Mouse (Mus musculus) forebrain, embryonic 10.5 days (tissue): ENCODE results near the gene Srcin1. TPM values are rescaled to one million over a fixed set of nuclear protein-coding genes. Genes with fewer than 3 reads are reported as not detected.
A peak's percentile ranks its signal among the peaks of the same experiment; 100 is the strongest.

Source experiments
- DNase-seq: peaks from one replicate; pipeline ENCODE4 v3.0.0-alpha.2; 2017; ENCODE audit warnings: low spot score; ENCODE audit errors: extremely low spot score
- H3K27ac ChIP-seq: fragments of 300-500 bp; sonication (generic); 2 replicates; pipeline ENCODE4 v1.5.1; 2016; ENCODE audit warnings: mild to moderate bottlenecking
- H3K27me3 ChIP-seq: fragments of 300-500 bp; sonication (generic); 2 replicates; pipeline ENCODE4 v1.6.1; 2016; ENCODE audit warnings: mild to moderate bottlenecking; ENCODE audit not compliant: poor library complexity, severe bottlenecking
- H3K36me3 ChIP-seq: fragments of 300-500 bp; sonication (generic); replicated peaks from 2 replicates; pipeline ENCODE4 v1.6.1; 2016; ENCODE audit warnings: mild to moderate bottlenecking, moderate library complexity
- H3K4me1 ChIP-seq: fragments of 300-500 bp; sonication (generic); 2 replicates; pipeline ENCODE4 v1.6.1; 2016
- H3K4me3 ChIP-seq: fragments of 300-500 bp; sonication (generic); 2 replicates; pipeline ENCODE4 v1.5.1; 2016; ENCODE audit warnings: mild to moderate bottlenecking, moderate library complexity
- H3K9me3 ChIP-seq: fragments of 300-500 bp; sonication (generic); 2 replicates; pipeline ENCODE4 v1.6.1; 2016; ENCODE audit warnings: mild to moderate bottlenecking, moderate library complexity
- WGBS: fragments of 180-500 bp; shearing (Covaris S2); methylation state at CpG from one replicate; pipeline ENCODE4 v1.1.7; 2016; 5-methylcytosine and 5-hydroxymethylcytosine counted together
- polyA plus RNA-seq: library from polyadenylated mRNA; unstranded; fragments of >200 nt; fragmentation: Nextera tagmentation; extraction: Ambion mirVana; gene quantifications from 2 replicates; pipeline ENCODE4 v1.2.1, GENCODE M21; 2016

Gene Srcin1
- polyA plus RNA-seq, 1 experiment from 2014 or later, result 1.1 TPM

DNA sequence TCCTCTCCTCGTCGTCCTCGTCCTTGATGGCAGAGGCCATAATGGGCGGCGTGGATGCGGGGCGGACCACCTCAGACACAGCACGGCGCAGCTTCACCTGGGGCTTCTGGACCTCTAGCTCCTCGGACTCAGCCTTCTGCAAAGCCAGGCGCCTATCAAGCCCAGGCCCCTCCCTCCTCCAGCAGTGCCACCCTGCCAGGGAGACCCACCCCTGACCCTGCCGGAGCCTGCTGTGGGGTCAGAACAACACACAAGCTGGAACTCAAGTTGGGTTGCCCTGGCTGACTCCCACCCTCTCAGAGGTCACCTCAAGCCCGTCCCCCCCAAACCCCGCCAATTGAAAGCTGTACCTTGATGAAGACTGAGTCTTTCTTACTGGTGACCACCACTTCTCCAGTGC is 52.9 kb downstream of the Srcin1 start:
- H3K27me3 ChIP-seq, result peaks cover 15% of the 10 kb centered on the region
- peaks cover 45% of the 10 kb centered on the region for H3K4me1 ChIP-seq
- 84% methylated on average over 14 of the region's 14 CpGs for WGBS
- H3K9me3 ChIP-seq, result no peaks in the 10 kb centered on the region
- 0 out of 2 replicates have a peak overlapping the region, but pooled peaks have one; percentile 10 for H3K4me3 ChIP-seq
- DNase-seq, result no peak
- H3K27ac ChIP-seq, result peak overlapping the region; percentile 77
- H3K36me3 ChIP-seq, result peaks cover 75% of the 10 kb centered on the region

- H3K9me3 ChIP-seq, result no peaks in the 10 kb centered on the region
- peaks cover 15% of the 10 kb centered on the region for H3K27me3 ChIP-seq
- no peak for DNase-seq
- WGBS, result 89% methylated on average over 29 of the region's 29 CpGs
- H3K4me3 ChIP-seq, result no peak overlapping the region
- peaks cover 45% of the 10 kb centered on the region for H3K4me1 ChIP-seq
- H3K36me3 ChIP-seq, result peaks cover 87% of the 10 kb centered on the region
- H3K27ac ChIP-seq, result peak overlapping the region; percentile 25
Observed at GRCm38 (mm10) chr11:97521741-97522474, 54.1 kb downstream of the Srcin1 start.

GRCm38 (mm10) chr11:97520541-97520940 is 55.4 kb downstream of the Srcin1 start:
- no peak for DNase-seq
- Histone ChIP-seq H3K4me1 (peaks cover 37% of the 10 kb centered on the region), H3K27ac (no peak overlapping the region), H3K27me3 (peaks cover 15% of the 10 kb centered on the region), H3K4me3 (no peak overlapping the region), H3K9me3 (no peaks in the 10 kb centered on the region), H3K36me3 (peaks cover 84% of the 10 kb centered on the region)
- WGBS, result 93% methylated on average over 7 of the region's 7 CpGs

- Histone ChIP-seq H3K9me3 (no peaks in the 10 kb centered on the region; the same call in 1 of the 2 replicates), H3K36me3 (peaks cover 35% of the 10 kb centered on the region), H3K27me3 (no peaks in the 10 kb centered on the region), H3K4me3 (no peak overlapping the region), H3K4me1 (peaks cover 41% of the 10 kb centered on the region), H3K27ac (peak overlapping the region; percentile 74)
- no peak for DNase-seq
- 77% methylated on average over 3 of the region's 3 CpGs for WGBS
Observed at GRCm38 (mm10) chr11:97513066-97513465, 62.9 kb downstream of the Srcin1 start.

- no peaks in the 10 kb centered on the region; the same call in 1 of the 2 replicates for H3K9me3 ChIP-seq
- no peaks in the 10 kb centered on the region for H3K27me3 ChIP-seq
- 26% methylated on average over 6 of the region's 6 CpGs for WGBS
- peaks cover 44% of the 10 kb centered on the region for H3K4me1 ChIP-seq
- H3K4me3 ChIP-seq, result no peak overlapping the region
- no peak for DNase-seq
- peaks cover 30% of the 10 kb centered on the region for H3K36me3 ChIP-seq
- peak overlapping the region; percentile 74 for H3K27ac ChIP-seq
Observed at GRCm38 (mm10) chr11:97512511-97512910, 63.5 kb downstream of the Srcin1 start.

DNA sequence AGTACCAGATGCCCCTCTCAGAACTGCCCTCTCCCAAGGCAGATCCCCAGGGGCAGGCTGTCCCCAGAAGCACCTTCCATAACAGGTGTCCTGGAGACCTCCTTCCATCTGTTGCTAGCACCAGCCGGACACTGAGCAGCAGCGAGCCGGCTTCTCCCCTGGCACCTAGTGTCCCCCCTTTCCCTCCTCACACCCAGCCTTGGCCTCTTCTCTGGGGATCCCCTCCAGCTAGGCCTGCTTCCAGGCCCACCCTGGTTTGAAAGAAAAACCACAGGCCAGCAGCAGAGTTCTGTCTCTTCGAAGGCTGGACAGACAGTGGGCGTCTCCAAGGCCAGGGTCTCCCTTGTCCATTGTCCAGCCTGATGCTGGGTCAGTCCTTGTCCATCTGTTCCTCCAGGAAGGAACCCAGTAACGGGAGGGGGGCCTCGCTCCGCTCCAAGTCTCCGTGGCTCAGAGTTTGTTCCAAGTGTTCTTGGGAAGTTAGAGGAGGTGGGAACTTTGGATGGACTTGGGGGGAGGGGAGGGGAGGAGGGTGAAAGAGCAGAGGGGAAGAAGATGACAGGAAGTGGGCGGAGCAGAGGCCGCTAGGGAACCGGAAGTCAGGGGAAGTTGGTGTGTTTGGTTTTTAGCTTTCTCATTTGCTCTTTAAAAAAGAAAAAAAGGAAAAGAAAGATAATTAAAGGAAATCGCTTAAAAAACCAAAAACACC is 64.2 kb downstream of the Srcin1 start:
- Histone ChIP-seq H3K4me3 (peak overlapping the region; percentile 2), H3K27me3 (no peaks in the 10 kb centered on the region), H3K9me3 (no peaks in the 10 kb centered on the region; the same call in 1 of the 2 replicates), H3K36me3 (peaks cover 23% of the 10 kb centered on the region), H3K4me1 (peaks cover 44% of the 10 kb centered on the region), H3K27ac (peak overlapping the region; percentile 79)
- 58% methylated on average over 13 of the region's 13 CpGs for WGBS
- peak; percentile 31 for DNase-seq

DNA sequence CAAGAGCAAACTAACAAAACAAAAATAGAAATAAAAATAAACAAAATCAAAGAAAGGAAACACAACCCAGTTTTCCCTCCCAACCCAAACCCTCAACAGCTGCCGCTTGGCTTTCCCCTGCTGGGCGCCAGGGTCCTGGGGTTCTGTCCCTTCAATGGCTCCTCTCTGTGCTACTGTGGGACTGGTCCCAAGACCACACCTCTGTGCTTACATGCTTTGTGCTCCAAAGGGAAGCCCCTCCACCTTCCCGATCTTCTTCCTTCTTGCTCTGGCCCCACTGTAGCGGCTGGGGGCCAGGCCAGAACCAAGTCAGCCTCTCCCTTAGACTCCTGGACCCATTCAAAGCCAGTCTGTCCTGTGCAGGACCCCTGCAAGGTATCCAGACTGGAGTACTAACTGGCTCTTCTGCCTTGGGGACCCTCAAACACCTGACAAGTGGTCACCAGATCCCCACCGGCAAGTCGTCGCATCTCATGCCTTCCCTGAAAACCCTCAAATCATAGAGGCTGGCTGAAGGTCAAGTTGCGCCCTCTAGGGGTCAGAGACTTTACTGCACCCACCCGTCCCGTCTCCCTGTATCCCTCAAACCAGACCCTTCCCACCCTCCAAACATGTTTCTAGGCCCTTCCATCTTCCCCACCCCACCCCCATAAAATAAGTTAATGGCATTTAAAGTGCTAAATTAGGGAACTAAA is 64.9 kb downstream of the Srcin1 start:
- DNase-seq, result peak; percentile 81
- Histone ChIP-seq H3K4me1 (peaks cover 44% of the 10 kb centered on the region), H3K27ac (peak overlapping the region; percentile 79), H3K9me3 (no peaks in the 10 kb centered on the region; the same call in 1 of the 2 replicates), H3K4me3 (peak overlapping the region; percentile 2; the same call in 1 of the 2 replicates), H3K27me3 (peaks cover 5% of the 10 kb centered on the region; the same call in 1 of the 2 replicates), H3K36me3 (peaks cover 19% of the 10 kb centered on the region)
- WGBS, result 26% methylated on average over 10 of the region's 10 CpGs

DNA sequence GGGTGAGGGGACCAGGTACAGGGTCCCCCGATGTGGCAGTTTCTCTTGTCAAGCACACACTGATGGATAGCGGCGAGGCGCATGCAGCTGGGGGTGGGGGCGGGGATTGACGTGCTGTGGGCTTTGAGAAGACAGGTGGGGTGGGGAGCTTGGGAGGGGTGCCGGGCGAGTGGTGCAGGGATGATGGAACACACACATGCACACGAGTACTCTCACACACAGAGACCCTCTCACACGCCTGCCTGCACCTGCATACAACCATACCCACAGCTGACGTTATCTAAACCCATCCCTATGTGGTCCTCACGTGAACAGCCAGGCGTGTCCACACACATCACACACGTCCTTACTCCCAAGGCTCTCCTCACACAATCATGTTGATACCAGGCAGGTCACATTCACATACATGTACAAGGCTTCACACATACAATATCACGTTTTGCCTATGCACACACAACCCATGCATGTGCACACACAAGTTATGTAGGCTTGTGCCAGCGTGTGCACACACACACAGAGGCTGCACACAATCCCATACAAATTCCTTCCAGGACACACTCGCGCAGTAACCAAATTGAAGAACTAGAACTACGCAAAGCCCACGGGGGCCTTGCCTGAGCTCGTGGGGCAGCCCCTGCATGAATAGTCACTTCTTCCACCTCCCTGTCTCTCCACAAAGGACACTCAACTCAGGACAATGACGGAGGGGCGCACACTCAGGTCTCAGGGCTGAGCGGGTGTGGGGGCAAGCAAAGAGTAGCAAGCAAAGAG is 66.1 kb downstream of the Srcin1 start:
- H3K27ac ChIP-seq, result peak overlapping the region; percentile 60; the same call in 1 of the 2 replicates
- DNase-seq, result no peak
- H3K4me1 ChIP-seq, result peaks cover 44% of the 10 kb centered on the region
- 65% methylated on average over 24 of the region's 24 CpGs for WGBS
- H3K9me3 ChIP-seq, result no peaks in the 10 kb centered on the region; the same call in 1 of the 2 replicates
- H3K36me3 ChIP-seq, result peaks cover 7% of the 10 kb centered on the region
- peaks cover 5% of the 10 kb centered on the region; the same call in 1 of the 2 replicates for H3K27me3 ChIP-seq
- H3K4me3 ChIP-seq, result no peak overlapping the region; the same call in 1 of the 2 replicates

DNA sequence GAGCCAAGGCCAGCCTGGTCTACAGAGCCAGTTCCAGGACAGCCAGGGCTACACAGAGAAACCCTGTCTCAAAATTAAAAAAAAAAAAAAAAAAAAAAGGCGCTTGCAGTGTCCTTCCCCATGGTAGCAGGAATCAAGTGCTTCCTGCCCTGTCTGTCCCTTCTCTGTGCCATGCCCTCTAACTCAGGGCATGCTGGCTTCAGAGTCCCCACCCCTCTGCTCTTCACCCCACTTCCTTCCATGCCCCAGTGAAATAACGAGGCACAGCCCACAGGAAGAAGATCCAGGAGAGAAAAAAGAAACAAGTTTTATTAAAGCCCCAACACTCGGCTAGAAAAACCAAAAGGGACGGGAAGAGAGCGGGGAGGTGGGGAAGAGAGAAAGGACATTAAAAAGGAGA is 66.9 kb downstream of the Srcin1 start:
- no peak for DNase-seq
- WGBS, result 65% methylated on average over 5 of the region's 5 CpGs
- Histone ChIP-seq H3K4me1 (peaks cover 44% of the 10 kb centered on the region), H3K27ac (no peak overlapping the region), H3K9me3 (no peaks in the 10 kb centered on the region), H3K4me3 (no peak overlapping the region), H3K27me3 (peaks cover 12% of the 10 kb centered on the region), H3K36me3 (no peaks in the 10 kb centered on the region)

DNA sequence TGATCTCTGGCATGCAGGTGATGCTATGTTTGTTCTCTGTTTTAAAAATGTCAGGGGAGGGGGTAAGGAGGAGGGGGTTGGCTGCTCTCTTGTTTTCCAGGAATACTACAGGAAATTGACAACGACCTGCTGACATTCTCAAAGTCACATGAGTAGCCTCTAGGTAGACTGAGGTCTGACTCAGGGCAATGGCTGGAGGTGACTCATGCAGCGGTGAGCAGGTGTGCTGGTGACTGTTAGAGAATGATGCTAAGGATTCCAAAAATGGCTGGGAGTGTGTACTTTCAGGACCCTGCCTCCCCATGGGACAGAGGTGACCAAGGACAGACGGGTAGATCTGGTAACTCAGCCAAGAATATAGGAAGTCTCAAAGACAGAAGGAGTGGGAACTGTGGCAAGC is 67.8 kb downstream of the Srcin1 start:
- H3K4me1 ChIP-seq, result peaks cover 42% of the 10 kb centered on the region
- no peaks in the 10 kb centered on the region for H3K36me3 ChIP-seq
- no peak for DNase-seq
- H3K27me3 ChIP-seq, result peaks cover 16% of the 10 kb centered on the region
- no peak overlapping the region for H3K27ac ChIP-seq
- 76% methylated on average over 3 of the region's 3 CpGs for WGBS
- no peaks in the 10 kb centered on the region for H3K9me3 ChIP-seq
- no peak overlapping the region for H3K4me3 ChIP-seq

- Histone ChIP-seq H3K4me1 (peaks cover 30% of the 10 kb centered on the region), H3K36me3 (peaks cover 3% of the 10 kb centered on the region; the same call in 1 of the 2 replicates), H3K9me3 (no peaks in the 10 kb centered on the region), H3K4me3 (no peak overlapping the region), H3K27me3 (peaks cover 35% of the 10 kb centered on the region), H3K27ac (no peak overlapping the region)
- no peak for DNase-seq
- 59% methylated on average over 8 of the region's 8 CpGs for WGBS
Observed at GRCm38 (mm10) chr11:97506331-97506730, 69.7 kb downstream of the Srcin1 start.

DNA sequence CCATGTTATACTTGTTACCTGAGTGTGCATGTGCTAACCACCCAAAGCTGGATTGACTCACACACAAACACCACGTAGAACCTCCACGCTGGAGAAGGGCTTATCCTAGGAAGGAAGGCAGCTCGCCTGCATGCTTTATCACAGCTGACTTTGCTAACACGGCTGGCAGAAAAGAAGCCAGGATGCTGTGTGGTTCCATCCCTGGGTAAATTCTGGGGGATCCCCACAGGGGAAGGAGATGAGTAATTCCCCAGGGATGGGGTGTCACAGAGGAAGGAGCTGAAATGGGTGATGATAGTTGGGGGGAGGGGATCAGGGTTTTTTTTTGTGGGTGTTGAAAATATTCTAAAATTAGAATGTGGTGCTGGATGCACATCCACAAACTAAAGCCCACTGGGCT is 70.2 kb downstream of the Srcin1 start:
- Histone ChIP-seq H3K9me3 (no peaks in the 10 kb centered on the region), H3K4me3 (no peak overlapping the region), H3K36me3 (peaks cover 6% of the 10 kb centered on the region; the same call in 1 of the 2 replicates), H3K27me3 (peaks cover 40% of the 10 kb centered on the region), H3K27ac (no peak overlapping the region), H3K4me1 (peaks cover 30% of the 10 kb centered on the region)
- DNase-seq, result no peak
- WGBS, result 88% methylated on average over 4 of the region's 4 CpGs
